Mouse (Mus musculus) megakaryocyte, embryonic 14.5 days (primary cell): ENCODE data around the gene Fam43a.

ENCODE experiments used
- FLI1 ChIP-seq: IDR thresholded peaks from 2 replicates; pipeline ENCODE4 v1.6.1; 2012; ENCODE audit warnings: low read length, inconsistent platforms, mixed read lengths
- GATA1 ChIP-seq: IDR thresholded peaks from 3 replicates; pipeline ENCODE4 v1.6.1; 2012; ENCODE audit warnings: mixed read lengths, low read length, inconsistent platforms, borderline replicate concordance

- no peak for TF ChIP-seq GATA1
- TF ChIP-seq FLI1, result no peak
These were observed 42.7 kb downstream of the Fam43a start for GRCm38 (mm10) chr16:30642229-30642628.
